Mouse (Mus musculus) kidney, adult 8-10 months (tissue): ENCODE measurements around the gene Eng.

Source experiments
- DNase-seq, 2 experiments: peaks; one replicate each; pipeline ENCODE4 v3.0.0; 2022

Gene Eng

GRCm38 (mm10) chr2:32645647-32646046 is 748 bp upstream of the Eng start:
- no peak for DNase-seq

- no peak for DNase-seq
Observed at GRCm38 (mm10) chr2:32647366-32647765, 971 bp downstream of the Eng start.

- DNase-seq: no peak
Observed at GRCm38 (mm10) chr2:32653764-32654163, 7.4 kb downstream of the Eng start.

- DNase-seq: peak in 1 of 2 experiments; percentile 60
Observed at GRCm38 (mm10) chr2:32654743-32655393, 8.5 kb downstream of the Eng start.

- DNase-seq: no peak
Observed at GRCm38 (mm10) chr2:32655394-32655744, 9.0 kb downstream of the Eng start.

GRCm38 (mm10) chr2:32655826-32656225 is 9.4 kb downstream of the Eng start:
- peak; percentile 79 to 88 for DNase-seq

GRCm38 (mm10) chr2:32658873-32659272 is 12.5 kb downstream of the Eng start:
- DNase-seq: no peak

GRCm38 (mm10) chr2:32661509-32662107 is 15.2 kb downstream of the Eng start:
- peak; percentile 71 to 83 for DNase-seq

GRCm38 (mm10) chr2:32662291-32662690 is 15.9 kb downstream of the Eng start:
- DNase-seq: no peak

GRCm38 (mm10) chr2:32665345-32665744 is 18.9 kb downstream of the Eng start:
- DNase-seq: no peak

GRCm38 (mm10) chr2:32665853-32666252 is 19.5 kb downstream of the Eng start:
- DNase-seq: no peak

GRCm38 (mm10) chr2:32667775-32668174 is 21.4 kb downstream of the Eng start:
- no peak for DNase-seq

GRCm38 (mm10) chr2:32668176-32668575 is 21.8 kb downstream of the Eng start:
- no peak for DNase-seq

- no peak for DNase-seq
Observed at GRCm38 (mm10) chr2:32669876-32670275, 23.5 kb downstream of the Eng start.

- DNase-seq: no peak
Observed at GRCm38 (mm10) chr2:32671147-32671546, 24.8 kb downstream of the Eng start.

GRCm38 (mm10) chr2:32671907-32672595 is 25.7 kb downstream of the Eng start:
- DNase-seq: no peak

GRCm38 (mm10) chr2:32673176-32673917 is 27.0 kb downstream of the Eng start:
- peak in 1 of 2 experiments; percentile 34 for DNase-seq

GRCm38 (mm10) chr2:32676821-32677220 is 30.4 kb downstream of the Eng start:
- no peak for DNase-seq

GRCm38 (mm10) chr2:32677683-32678082 is 31.3 kb downstream of the Eng start:
- no peak for DNase-seq

GRCm38 (mm10) chr2:32680051-32680451 is 33.7 kb downstream of the Eng start:
- DNase-seq: no peak

- no peak for DNase-seq
Observed at GRCm38 (mm10) chr2:32680961-32681650, 34.7 kb downstream of the Eng start.

- DNase-seq: no peak
Observed at GRCm38 (mm10) chr2:32681754-32682153, 35.4 kb downstream of the Eng start.
